Mouse (Mus musculus): ENCODE measurements around the gene Cd63. TPM values are rescaled to one million over a fixed set of nuclear protein-coding genes. Genes with fewer than 3 reads are reported as not detected.

The Cd63 gene
- polyA plus RNA-seq, 1 experiment: 130 TPM

DNA sequence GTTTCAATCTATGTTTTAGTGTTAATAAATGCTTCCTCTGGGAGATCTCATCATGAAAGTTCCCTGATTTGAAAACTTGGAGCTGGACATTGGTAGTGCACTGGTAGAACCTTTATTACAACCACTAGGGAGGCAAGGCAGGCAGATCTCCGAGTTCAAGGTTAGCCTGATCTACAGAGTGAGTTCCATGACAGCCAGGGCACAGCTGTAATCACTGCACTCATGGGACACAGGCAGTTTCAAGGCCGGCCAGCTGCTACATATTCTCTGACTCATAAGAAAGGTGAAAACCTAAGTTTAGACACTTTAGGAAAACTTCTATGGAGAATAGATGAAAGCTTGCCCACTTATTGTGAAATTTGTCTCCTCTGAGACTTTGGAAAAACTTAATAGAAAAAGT, 22.0 kb upstream of the Cd63 start:
- H3K4me1 ChIP-seq (ENCODE audit: control insufficient read depth, insufficient read depth, low read length): no peaks in the 10 kb centered on the region
- H3K36me3 ChIP-seq (ENCODE audit: control insufficient read depth, insufficient read depth, low read length, poor library complexity, severe bottlenecking): peaks cover 34% of the 10 kb centered on the region
- H3K27me3 ChIP-seq (ENCODE audit: control insufficient read depth, insufficient read depth, low read length, poor library complexity, severe bottlenecking): no peaks in the 10 kb centered on the region
- no peaks in the 10 kb centered on the region for H3K9me3 ChIP-seq (replicated peaks; ENCODE audit: control insufficient read depth, insufficient read depth, low read length, poor library complexity, severe bottlenecking)
- H3K27ac ChIP-seq (ENCODE audit: insufficient read depth, low read length): no peak overlapping the region
- no peak for TF ChIP-seq EP300 (IDR thresholded peaks at IDR 0.05; ENCODE audit: insufficient read depth, low read depth, low read length)
- no peak for TF ChIP-seq CTCF (IDR thresholded peaks at IDR 0.05; ENCODE audit: low read depth, low read length)
- TF ChIP-seq POLR2A (IDR thresholded peaks at IDR 0.05; ENCODE audit: insufficient read depth, low read length): no peak
- H3K9ac ChIP-seq (ENCODE audit: low read depth, poor library complexity, severe bottlenecking): no peak overlapping the region
- no peak overlapping the region for H3K4me3 ChIP-seq (ENCODE audit: low read depth, low read length)

GRCm38 (mm10) chr10:128882067-128882466, 18.7 kb upstream of the Cd63 start:
- Histone ChIP-seq H3K4me3 (ENCODE audit: low read depth, low read length) (no peak overlapping the region), H3K9ac (ENCODE audit: low read depth, poor library complexity, severe bottlenecking) (no peak overlapping the region), H3K4me1 (ENCODE audit: control insufficient read depth, insufficient read depth, low read length) (no peaks in the 10 kb centered on the region), H3K9me3 (replicated peaks; ENCODE audit: control insufficient read depth, insufficient read depth, low read length, poor library complexity, severe bottlenecking) (no peaks in the 10 kb centered on the region), H3K36me3 (ENCODE audit: control insufficient read depth, insufficient read depth, low read length, poor library complexity, severe bottlenecking) (peaks cover 8% of the 10 kb centered on the region), H3K27me3 (ENCODE audit: control insufficient read depth, insufficient read depth, low read length, poor library complexity, severe bottlenecking) (no peaks in the 10 kb centered on the region), H3K27ac (ENCODE audit: insufficient read depth, low read length) (no peak overlapping the region)
- no peak for TF ChIP-seq CTCF (IDR thresholded peaks at IDR 0.05; ENCODE audit: low read depth, low read length)
- no peak for TF ChIP-seq POLR2A (IDR thresholded peaks at IDR 0.05; ENCODE audit: insufficient read depth, low read length)

- H3K4me1 ChIP-seq (ENCODE audit: control insufficient read depth, insufficient read depth, low read length): no peaks in the 10 kb centered on the region
- H3K36me3 ChIP-seq (ENCODE audit: control insufficient read depth, insufficient read depth, low read length, poor library complexity, severe bottlenecking): no peaks in the 10 kb centered on the region
- peak overlapping the region; percentile 25; the same call in 1 of the 2 replicates for H3K4me3 ChIP-seq (ENCODE audit: low read depth, low read length)
- no peak for TF ChIP-seq CTCF (IDR thresholded peaks at IDR 0.05; ENCODE audit: low read depth, low read length)
- no peak; the same call in 1 of the 2 replicates for TF ChIP-seq EP300 (IDR thresholded peaks at IDR 0.05; ENCODE audit: insufficient read depth, low read depth, low read length)
- no peak for TF ChIP-seq POLR2A (IDR thresholded peaks at IDR 0.05; ENCODE audit: insufficient read depth, low read length)
- no peaks in the 10 kb centered on the region for H3K9me3 ChIP-seq (replicated peaks; ENCODE audit: control insufficient read depth, insufficient read depth, low read length, poor library complexity, severe bottlenecking)
- H3K27ac ChIP-seq (ENCODE audit: insufficient read depth, low read length): no peak overlapping the region
- no peaks in the 10 kb centered on the region for H3K27me3 ChIP-seq (ENCODE audit: control insufficient read depth, insufficient read depth, low read length, poor library complexity, severe bottlenecking)
- 0 out of 2 replicates have a peak overlapping the region, but pooled peaks have one; percentile 20 for H3K9ac ChIP-seq (ENCODE audit: low read depth, poor library complexity, severe bottlenecking)
These were observed 11.6 kb upstream of the Cd63 start for GRCm38 (mm10) chr10:128888941-128889827.

GRCm38 (mm10) chr10:128889846-128890245, 10.9 kb upstream of the Cd63 start:
- Histone ChIP-seq H3K27ac (ENCODE audit: insufficient read depth, low read length) (no peak overlapping the region), H3K4me3 (ENCODE audit: low read depth, low read length) (no peak overlapping the region)

GRCm38 (mm10) chr10:128890383-128891295, 10.2 kb upstream of the Cd63 start:
- TF ChIP-seq EP300 (IDR thresholded peaks at IDR 0.05; ENCODE audit: insufficient read depth, low read depth, low read length) (no peak), POLR2A (IDR thresholded peaks at IDR 0.05; ENCODE audit: insufficient read depth, low read length) (no peak), CTCF (IDR thresholded peaks at IDR 0.05; ENCODE audit: low read depth, low read length) (no peak)
- Histone ChIP-seq H3K4me1 (ENCODE audit: control insufficient read depth, insufficient read depth, low read length) (no peaks in the 10 kb centered on the region), H3K4me3 (ENCODE audit: low read depth, low read length) (peak overlapping the region; percentile 79), H3K9ac (ENCODE audit: low read depth, poor library complexity, severe bottlenecking) (peak overlapping the region; percentile 34), H3K36me3 (ENCODE audit: control insufficient read depth, insufficient read depth, low read length, poor library complexity, severe bottlenecking) (no peaks in the 10 kb centered on the region), H3K27ac (ENCODE audit: insufficient read depth, low read length) (no peak overlapping the region), H3K27me3 (ENCODE audit: control insufficient read depth, insufficient read depth, low read length, poor library complexity, severe bottlenecking) (no peaks in the 10 kb centered on the region; the same call in 1 of the 2 replicates), H3K9me3 (replicated peaks; ENCODE audit: control insufficient read depth, insufficient read depth, low read length, poor library complexity, severe bottlenecking) (no peaks in the 10 kb centered on the region)

More at GRCm38 (mm10) chr10:128889846-128890245, 10.9 kb upstream of the Cd63 start:
- no peaks in the 10 kb centered on the region for H3K9me3 ChIP-seq (replicated peaks; ENCODE audit: control insufficient read depth, insufficient read depth, low read length, poor library complexity, severe bottlenecking)
- no peaks in the 10 kb centered on the region; the same call in 1 of the 2 replicates for H3K27me3 ChIP-seq (ENCODE audit: control insufficient read depth, insufficient read depth, low read length, poor library complexity, severe bottlenecking)
- peak overlapping the region; percentile 34; the same call in 1 of the 2 replicates for H3K9ac ChIP-seq (ENCODE audit: low read depth, poor library complexity, severe bottlenecking)
- no peaks in the 10 kb centered on the region for H3K36me3 ChIP-seq (ENCODE audit: control insufficient read depth, insufficient read depth, low read length, poor library complexity, severe bottlenecking)
- no peaks in the 10 kb centered on the region for H3K4me1 ChIP-seq (ENCODE audit: control insufficient read depth, insufficient read depth, low read length)
- TF ChIP-seq EP300 (IDR thresholded peaks at IDR 0.05; ENCODE audit: insufficient read depth, low read depth, low read length) (no peak), POLR2A (IDR thresholded peaks at IDR 0.05; ENCODE audit: insufficient read depth, low read length) (no peak), CTCF (IDR thresholded peaks at IDR 0.05; ENCODE audit: low read depth, low read length) (no peak)

Data from ES-Bruce4 (cell line).